Mouse (Mus musculus) midbrain, embryonic 11.5 days (tissue): ENCODE measurements around the gene Adam15. TPM values are rescaled to one million over a fixed set of nuclear protein-coding genes. Genes with fewer than 3 reads are reported as not detected.

Experiments
- ATAC-seq: fragments of 200-750 bp; cut with Nextera tagmentation; 2 replicates; pipeline ENCODE4 v1.8.0; 2017; ENCODE audit warnings: moderate TSS enrichment, moderate library complexity; ENCODE audit not compliant: low FRiP score
- DNase-seq: peaks from one replicate; pipeline ENCODE4 v3.0.0; 2015; ENCODE audit warnings: low spot score; ENCODE audit errors: missing footprints
- H3K27ac ChIP-seq: fragments of 300-500 bp; sonication (generic); 2 replicates; pipeline ENCODE4 v1.5.1; 2014; ENCODE audit warnings: low read depth, low read length
- H3K27me3 ChIP-seq: fragments of 300-500 bp; sonication (generic); 2 replicates; pipeline ENCODE4 v1.6.1; 2014; ENCODE audit warnings: mild to moderate bottlenecking, low read length, moderate library complexity, mixed read lengths; ENCODE audit not compliant: control insufficient read depth, insufficient read depth
- H3K36me3 ChIP-seq: fragments of 300-500 bp; sonication (generic); 2 replicates; pipeline ENCODE4 v1.6.1; 2014; ENCODE audit warnings: mild to moderate bottlenecking, low read length, moderate library complexity, mixed read lengths; ENCODE audit not compliant: control insufficient read depth, insufficient read depth
- H3K4me1 ChIP-seq: fragments of 300-500 bp; sonication (generic); 2 replicates; pipeline ENCODE4 v1.6.1; 2014; ENCODE audit warnings: low read length; ENCODE audit not compliant: control insufficient read depth, insufficient read depth
- H3K4me2 ChIP-seq: fragments of 300-500 bp; sonication (generic); 2 replicates; pipeline ENCODE4 v1.6.1; 2014; ENCODE audit warnings: mild to moderate bottlenecking, moderate library complexity
- H3K4me3 ChIP-seq: fragments of 300-500 bp; sonication (generic); 2 replicates; pipeline ENCODE4 v1.5.1; 2014; ENCODE audit warnings: low read depth, low read length
- H3K9ac ChIP-seq: fragments of 300-500 bp; sonication (generic); 2 replicates; pipeline ENCODE4 v1.6.1; 2014; ENCODE audit warnings: low read length
- H3K9me3 ChIP-seq: fragments of 300-500 bp; sonication (generic); 2 replicates; pipeline ENCODE4 v1.6.1; 2016; ENCODE audit warnings: low read length; ENCODE audit not compliant: control insufficient read depth
- WGBS: fragments of 180-500 bp; shearing (Covaris S2); extraction: QIAGEN DNeasy Blood & Tissue Kit; methylation state at CpG from one replicate; pipeline ENCODE4 v1.1.7; 2014; 5-methylcytosine and 5-hydroxymethylcytosine counted together
- polyA plus RNA-seq: library from polyadenylated mRNA; unstranded; fragments of >200 nt; fragmentation: Nextera tagmentation; extraction: Ambion mirVana; gene quantifications from 2 replicates; pipeline ENCODE4 v1.2.1, GENCODE M21; 2014

The Adam15 gene
- polyA plus RNA-seq, 1 experiment from 2014 or later = 18.7 TPM

- Histone ChIP-seq H3K9ac (no peak overlapping the region), H3K36me3 (no peaks in the 10 kb centered on the region), H3K27me3 (no peaks in the 10 kb centered on the region), H3K4me3 (no peak overlapping the region), H3K9me3 (no peaks in the 10 kb centered on the region), H3K4me1 (no peaks in the 10 kb centered on the region), H3K27ac (no peak overlapping the region), H3K4me2 (no peak overlapping the region)
- ATAC-seq = no peak
- 66% methylated on average over 5 of the region's 5 CpGs for WGBS
- peak; percentile 12 for DNase-seq
Measured at GRCm38 (mm10) chr3:89292303-89292702, 57.5 kb downstream of the Adam15 start.

- WGBS = 80% methylated on average over 10 of the region's 10 CpGs
Measured at GRCm38 (mm10) chr3:89291874-89292273, 57.9 kb downstream of the Adam15 start.

More at GRCm38 (mm10) chr3:89291874-89292273, 57.9 kb downstream of the Adam15 start:
- Histone ChIP-seq H3K4me1 (no peaks in the 10 kb centered on the region), H3K4me2 (no peak overlapping the region), H3K27me3 (no peaks in the 10 kb centered on the region), H3K36me3 (no peaks in the 10 kb centered on the region), H3K9ac (no peak overlapping the region), H3K9me3 (no peaks in the 10 kb centered on the region), H3K4me3 (no peak overlapping the region), H3K27ac (no peak overlapping the region)
- no peak for ATAC-seq
- DNase-seq = peak; percentile 2

Other genes starting within 250 kb of the Adam15 start
- gene Gm43738, start 248.9 kb downstream of the Adam15 start, polyA plus RNA-seq = not detected in 2 replicates
- gene Fdps, start 248.0 kb downstream of the Adam15 start, polyA plus RNA-seq = 342 TPM in 2 replicates
- 1.7 and 2.2 TPM in 2 replicates for gene Pklr, start 213.9 kb downstream of the Adam15 start, polyA plus RNA-seq
- gene Hcn3, start 189.8 kb downstream of the Adam15 start, polyA plus RNA-seq = 4.5 and 4.7 TPM in 2 replicates
- 24.1 and 29.5 TPM in 2 replicates for gene Clk2, start 185.2 kb downstream of the Adam15 start, polyA plus RNA-seq
- 74.4 and 77.2 TPM in 2 replicates for gene Scamp3, start 172.5 kb downstream of the Adam15 start, polyA plus RNA-seq
- 16.5 and 20.2 TPM in 2 replicates for gene Fam189b, start 166.9 kb downstream of the Adam15 start, polyA plus RNA-seq
- gene Gba, start 147.1 kb downstream of the Adam15 start, polyA plus RNA-seq = 41.4 and 45.9 TPM in 2 replicates
- gene Thbs3, start 134.8 kb downstream of the Adam15 start, polyA plus RNA-seq = 50.7 and 55.8 TPM in 2 replicates
- 174 and 179 TPM in 2 replicates for gene Mtx1, start 122.9 kb downstream of the Adam15 start, polyA plus RNA-seq
- 2.7 and 4.4 TPM in 2 replicates for gene Muc1, start 120.9 kb downstream of the Adam15 start, polyA plus RNA-seq
- gene Krtcap2, start 104.0 kb downstream of the Adam15 start, polyA plus RNA-seq = 261 and 270 TPM in 2 replicates
- 7.1 and 8.5 TPM in 2 replicates for gene Trim46, start 103.7 kb downstream of the Adam15 start, polyA plus RNA-seq
- 83.0 and 87.2 TPM in 2 replicates for gene Dpm3, start 90.6 kb downstream of the Adam15 start, polyA plus RNA-seq
- gene Slc50a1, start 79.4 kb downstream of the Adam15 start, polyA plus RNA-seq = 33.0 and 34.7 TPM in 2 replicates
- 12.2 and 12.5 TPM in 2 replicates for gene Efna1, start 68.9 kb downstream of the Adam15 start, polyA plus RNA-seq
- 4.6 and 6.4 TPM in 2 replicates for gene Efna3, start 27.0 kb downstream of the Adam15 start, polyA plus RNA-seq
- gene Efna4, start 12.0 kb downstream of the Adam15 start, polyA plus RNA-seq = 15.3 and 17.5 TPM in 2 replicates
- gene Dcst2, start 12.0 kb upstream of the Adam15 start, polyA plus RNA-seq = 0.33 TPM in 1 of 2 replicates, not detected in the other
- gene Dcst1, start 15.3 kb upstream of the Adam15 start, polyA plus RNA-seq = 0.23 and 0.40 TPM in 2 replicates
- gene Zbtb7b, start 44.8 kb upstream of the Adam15 start, polyA plus RNA-seq = 0.27 and 0.32 TPM in 2 replicates
- 0.52 TPM in 1 of 2 replicates, not detected in the other for gene Lenep, start 52.8 kb upstream of the Adam15 start, polyA plus RNA-seq
- 25.0 and 25.4 TPM in 2 replicates for gene Flad1, start 61.9 kb upstream of the Adam15 start, polyA plus RNA-seq
- 420 and 441 TPM in 2 replicates for gene Cks1b, start 68.4 kb upstream of the Adam15 start, polyA plus RNA-seq
- gene Shc1, start 68.4 kb upstream of the Adam15 start, polyA plus RNA-seq = 23.4 and 26.2 TPM in 2 replicates
- gene Pygo2, start 80.2 kb upstream of the Adam15 start, polyA plus RNA-seq = 47.2 and 52.5 TPM in 2 replicates
- 7.5 and 8.3 TPM in 2 replicates for gene Pbxip1, start 86.7 kb upstream of the Adam15 start, polyA plus RNA-seq
- gene Pmvk, start 104.5 kb upstream of the Adam15 start, polyA plus RNA-seq = 67.1 and 69.7 TPM in 2 replicates
- gene Kcnn3, start 170.2 kb upstream of the Adam15 start, polyA plus RNA-seq = 1.3 and 1.4 TPM in 2 replicates